Mouse (Mus musculus) hindbrain, embryonic 16.5 days (tissue): ENCODE results near the gene Dcbld1. TPM values are rescaled to one million over a fixed set of nuclear protein-coding genes. Genes with fewer than 3 reads are reported as not detected.

Source experiments
- ATAC-seq: fragments of 200-750 bp; cut with Nextera tagmentation; 2 replicates; pipeline ENCODE4 v1.8.0; 2017; ENCODE audit warnings: moderate TSS enrichment, moderate library complexity
- H3K27ac ChIP-seq: fragments of 300-500 bp; sonication (generic); 2 replicates; pipeline ENCODE4 v1.5.1; 2014; ENCODE audit warnings: low read depth, mild to moderate bottlenecking, control low read depth, low read length, moderate library complexity
- H3K27me3 ChIP-seq: fragments of 300-500 bp; sonication (generic); replicated peaks from 2 replicates; pipeline ENCODE4 v1.6.1; 2014; ENCODE audit warnings: low read length; ENCODE audit not compliant: control insufficient read depth, insufficient read depth
- H3K36me3 ChIP-seq: fragments of 300-500 bp; sonication (generic); 2 replicates; pipeline ENCODE4 v1.6.1; 2014; ENCODE audit warnings: mild to moderate bottlenecking, low read length, moderate library complexity, mixed read lengths; ENCODE audit not compliant: control insufficient read depth, insufficient read depth
- H3K4me1 ChIP-seq: fragments of 300-500 bp; sonication (generic); 2 replicates; pipeline ENCODE4 v1.6.1; 2014; ENCODE audit warnings: low read depth, low read length; ENCODE audit not compliant: control insufficient read depth, insufficient read depth
- H3K4me2 ChIP-seq: fragments of 300-500 bp; sonication (generic); 2 replicates; pipeline ENCODE4 v1.6.1; 2014; ENCODE audit warnings: mild to moderate bottlenecking, low read length, control low read depth, moderate library complexity
- H3K4me3 ChIP-seq: fragments of 300-500 bp; sonication (generic); 2 replicates; pipeline ENCODE4 v1.5.1; 2014; ENCODE audit warnings: mild to moderate bottlenecking, low read length, control low read depth, moderate library complexity
- H3K9ac ChIP-seq: fragments of 300-500 bp; sonication (generic); 2 replicates; pipeline ENCODE4 v1.6.1; 2014; ENCODE audit warnings: low read depth, mild to moderate bottlenecking, control low read depth, low read length, moderate library complexity
- H3K9me3 ChIP-seq: fragments of 300-500 bp; sonication (generic); 2 replicates; pipeline ENCODE4 v1.6.1; 2014; ENCODE audit warnings: mild to moderate bottlenecking, low read length, moderate library complexity; ENCODE audit not compliant: control insufficient read depth
- WGBS: fragments of 180-500 bp; shearing (Covaris S2); extraction: QIAGEN DNeasy Blood & Tissue Kit; methylation state at CpG from one replicate; pipeline ENCODE4 v1.1.7; 2014; 5-methylcytosine and 5-hydroxymethylcytosine counted together
- polyA plus RNA-seq: library from polyadenylated mRNA; unstranded; fragments of >200 nt; fragmentation: Nextera tagmentation; extraction: Ambion mirVana; gene quantifications from 2 replicates; pipeline ENCODE4 v1.2.1, GENCODE M21; 2015

Gene Dcbld1
- polyA plus RNA-seq, 1 experiment from 2014 or later: 21.0 TPM

DNA sequence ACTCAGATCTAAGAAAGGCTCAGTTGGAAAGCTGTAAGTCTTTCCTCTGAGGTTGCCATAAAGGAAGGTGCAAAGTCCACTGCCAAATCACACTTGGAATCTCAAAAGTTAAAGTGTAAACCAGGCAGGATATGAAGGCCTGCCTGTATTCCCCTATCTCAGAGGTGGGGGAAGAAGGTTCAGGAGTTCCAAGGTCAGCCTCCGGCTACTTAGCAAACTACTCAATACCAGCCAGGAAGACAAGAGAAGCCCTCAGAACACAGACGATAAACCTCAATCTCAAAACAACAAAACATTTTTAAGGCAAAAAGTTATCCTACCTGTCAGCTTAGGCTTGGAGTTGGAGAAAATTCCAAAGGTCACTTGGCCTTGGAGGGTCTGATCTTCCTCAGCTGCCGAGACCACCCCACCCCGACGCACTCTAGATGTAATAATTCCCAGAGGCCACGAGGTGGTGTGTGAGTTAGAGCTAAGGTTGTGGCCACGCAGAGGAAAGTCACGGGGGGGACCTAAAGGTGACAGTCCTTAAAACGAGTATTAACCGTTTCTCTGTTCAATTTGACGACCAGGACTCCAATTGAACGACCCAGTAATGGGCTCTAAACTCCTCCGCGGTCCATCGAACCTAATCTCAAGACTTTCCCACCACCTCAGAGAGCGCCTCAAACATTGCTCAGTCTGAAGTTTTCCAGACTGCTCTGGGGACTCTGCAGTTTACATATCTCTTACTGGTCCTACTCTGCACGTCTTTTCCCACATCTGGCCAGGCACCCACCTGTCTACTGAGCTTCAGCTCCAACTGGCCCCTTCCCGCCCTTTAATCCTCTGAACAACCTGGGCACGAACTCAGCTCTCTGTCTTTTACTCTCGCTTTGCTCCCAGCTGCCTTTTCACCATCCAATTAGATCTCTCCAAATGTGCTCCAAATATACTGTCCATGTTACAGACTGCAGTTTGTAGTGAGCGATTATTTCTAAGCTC lies 933 bp upstream of the Dcbld1 start:
- WGBS: 14% methylated on average over 21 of the region's 21 CpGs
- peak; percentile 35 for ATAC-seq

DNA sequence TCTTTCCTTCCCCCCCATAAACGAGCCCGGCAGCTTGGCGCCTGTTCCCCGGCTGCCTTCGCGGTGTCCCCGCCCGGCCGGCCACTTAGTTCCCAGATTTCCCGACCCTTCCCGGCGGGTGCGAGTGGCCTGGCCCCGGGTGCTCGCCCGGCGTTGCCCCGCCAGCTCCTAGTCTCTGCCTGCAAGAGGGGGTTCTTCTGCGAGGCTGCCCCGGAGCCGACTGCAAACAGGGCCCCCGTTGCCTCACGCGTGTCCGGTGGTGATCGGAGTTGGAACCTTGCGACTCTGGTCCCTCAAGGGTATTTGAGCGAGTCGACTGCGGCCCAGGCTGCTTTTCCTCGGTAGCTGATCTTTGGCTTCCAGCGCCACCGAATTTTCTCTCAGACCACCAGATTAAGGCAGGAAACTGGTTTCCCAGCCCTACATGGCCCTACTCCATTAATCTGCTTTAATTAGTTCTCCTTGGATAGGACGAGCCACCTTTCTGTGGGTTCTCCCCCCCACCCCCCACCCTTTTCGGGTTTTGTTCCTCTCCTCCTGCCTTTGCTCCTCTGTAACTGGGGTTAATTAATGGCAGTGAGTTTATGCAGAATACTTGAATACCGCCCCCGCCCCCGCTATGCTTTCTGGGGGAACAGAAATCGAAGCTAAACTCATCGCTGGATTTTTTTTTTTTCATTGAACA lies 692 bp downstream of the Dcbld1 start:
- Histone ChIP-seq H3K4me3 (peak overlapping the region; percentile 69), H3K9me3 (no peaks in the 10 kb centered on the region), H3K9ac (peak overlapping the region; percentile 81), H3K27me3 (no peaks in the 10 kb centered on the region), H3K36me3 (no peaks in the 10 kb centered on the region), H3K27ac (peak overlapping the region; percentile 74), H3K4me2 (peak overlapping the region; percentile 92), H3K4me1 (peaks cover 12% of the 10 kb centered on the region)
- peak; percentile 70 for ATAC-seq
- under 1% methylated on average over 30 of the region's 40 CpGs for WGBS

More for the DNA sequence above, 933 bp upstream of the Dcbld1 start:
- Histone ChIP-seq H3K27me3 (no peaks in the 10 kb centered on the region), H3K4me3 (peak overlapping the region; percentile 69), H3K9me3 (no peaks in the 10 kb centered on the region), H3K27ac (no peak overlapping the region), H3K4me1 (peaks cover 12% of the 10 kb centered on the region), H3K4me2 (peak overlapping the region; percentile 92), H3K36me3 (no peaks in the 10 kb centered on the region), H3K9ac (peak overlapping the region; percentile 81; the same call in 1 of the 2 replicates)

DNA sequence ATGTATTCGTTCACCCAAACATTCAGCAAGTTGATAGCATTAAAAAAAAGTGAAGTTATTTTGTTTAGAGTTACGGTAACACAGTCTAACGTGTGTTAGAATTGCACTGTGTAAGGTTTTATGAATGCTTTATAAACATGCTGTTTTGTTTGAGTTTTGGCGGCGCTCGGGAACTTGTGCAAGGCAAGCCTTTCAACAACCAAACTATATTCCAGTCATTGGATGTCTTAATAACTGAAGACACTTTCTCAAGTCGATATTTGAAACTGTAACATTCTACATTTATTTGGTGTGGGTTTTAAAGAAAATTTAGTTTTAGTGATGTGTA lies 1.2 kb downstream of the Dcbld1 start:
- peaks cover 12% of the 10 kb centered on the region for H3K4me1 ChIP-seq
- H3K27me3 ChIP-seq: no peaks in the 10 kb centered on the region
- no peaks in the 10 kb centered on the region for H3K36me3 ChIP-seq
- no peak for ATAC-seq
- H3K4me3 ChIP-seq: peak overlapping the region; percentile 69
- no peak overlapping the region; the same call in 1 of the 2 replicates for H3K9ac ChIP-seq
- 9% methylated on average over 7 of the region's 7 CpGs for WGBS
- H3K4me2 ChIP-seq: peak overlapping the region; percentile 92
- no peak overlapping the region for H3K27ac ChIP-seq
- H3K9me3 ChIP-seq: no peaks in the 10 kb centered on the region

DNA sequence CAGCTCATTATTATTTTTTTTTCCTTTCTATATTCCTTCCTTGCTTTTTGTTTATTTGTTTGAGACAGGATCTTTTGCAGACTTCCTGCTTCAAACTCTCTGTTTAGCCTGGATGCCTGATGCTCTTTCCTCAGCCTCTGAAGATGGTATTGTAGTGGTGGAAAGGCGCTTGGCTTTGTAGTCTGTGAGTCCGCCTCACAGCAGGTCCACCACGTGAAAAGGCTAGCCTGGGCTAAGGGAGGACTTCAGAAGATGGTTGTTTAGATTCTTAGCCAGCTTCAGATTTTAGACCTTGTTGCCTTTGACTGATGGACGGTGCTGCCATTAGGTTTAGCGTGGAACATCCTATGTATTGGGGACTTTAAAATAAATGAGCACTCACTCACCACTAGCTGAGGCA lies 2.0 kb downstream of the Dcbld1 start:
- no peaks in the 10 kb centered on the region for H3K36me3 ChIP-seq
- H3K27ac ChIP-seq: no peak overlapping the region
- peaks cover 12% of the 10 kb centered on the region for H3K4me1 ChIP-seq
- ATAC-seq: no peak
- no peaks in the 10 kb centered on the region for H3K9me3 ChIP-seq
- H3K27me3 ChIP-seq: no peaks in the 10 kb centered on the region
- 84% methylated on average over 5 of the region's 5 CpGs for WGBS
- H3K4me3 ChIP-seq: no peak overlapping the region; the same call in 1 of the 2 replicates
- peak overlapping the region; percentile 92 for H3K4me2 ChIP-seq
- no peak overlapping the region for H3K9ac ChIP-seq

GRCm38 (mm10) chr10:52242015-52242414 lies 8.6 kb downstream of the Dcbld1 start:
- WGBS: 86% methylated on average over 5 of the region's 5 CpGs
- Histone ChIP-seq H3K36me3 (no peaks in the 10 kb centered on the region), H3K4me3 (no peak overlapping the region)

GRCm38 (mm10) chr10:52242680-52243323 lies 9.4 kb downstream of the Dcbld1 start:
- WGBS: 37% methylated on average over 7 of the region's 7 CpGs
- ATAC-seq: 0 out of 2 replicates have a peak, but pooled peaks have one; percentile 60
- no peak overlapping the region for H3K27ac ChIP-seq
- no peak overlapping the region for H3K4me3 ChIP-seq
- H3K36me3 ChIP-seq: no peaks in the 10 kb centered on the region
- no peaks in the 10 kb centered on the region for H3K4me1 ChIP-seq
- H3K27me3 ChIP-seq: no peaks in the 10 kb centered on the region
- H3K9me3 ChIP-seq: no peaks in the 10 kb centered on the region
- H3K4me2 ChIP-seq: no peak overlapping the region
- H3K9ac ChIP-seq: no peak overlapping the region

More at GRCm38 (mm10) chr10:52242015-52242414, 8.6 kb downstream of the Dcbld1 start:
- no peak overlapping the region for H3K27ac ChIP-seq
- H3K9ac ChIP-seq: no peak overlapping the region
- no peaks in the 10 kb centered on the region for H3K27me3 ChIP-seq
- H3K4me1 ChIP-seq: no peaks in the 10 kb centered on the region
- no peak for ATAC-seq
- H3K4me2 ChIP-seq: no peak overlapping the region
- H3K9me3 ChIP-seq: no peaks in the 10 kb centered on the region

- H3K9me3 ChIP-seq: no peaks in the 10 kb centered on the region
- H3K4me2 ChIP-seq: no peak overlapping the region
- WGBS: 48% methylated on average over 3 of the region's 3 CpGs
- no peak for ATAC-seq
- no peak overlapping the region for H3K27ac ChIP-seq
- no peaks in the 10 kb centered on the region for H3K36me3 ChIP-seq
- H3K4me3 ChIP-seq: no peak overlapping the region
- no peaks in the 10 kb centered on the region for H3K27me3 ChIP-seq
- no peak overlapping the region for H3K9ac ChIP-seq
- no peaks in the 10 kb centered on the region for H3K4me1 ChIP-seq
These were observed 12.8 kb downstream of the Dcbld1 start for GRCm38 (mm10) chr10:52246207-52246606.

- H3K4me1 ChIP-seq: no peaks in the 10 kb centered on the region
- H3K36me3 ChIP-seq: no peaks in the 10 kb centered on the region
- no peak for ATAC-seq
- H3K9ac ChIP-seq: no peak overlapping the region
- H3K27me3 ChIP-seq: no peaks in the 10 kb centered on the region
- no peak overlapping the region for H3K4me2 ChIP-seq
- H3K4me3 ChIP-seq: no peak overlapping the region
- 86% methylated on average over 1 of the region's 1 CpGs for WGBS
- H3K9me3 ChIP-seq: no peaks in the 10 kb centered on the region
- H3K27ac ChIP-seq: no peak overlapping the region
These were observed 18.8 kb downstream of the Dcbld1 start for GRCm38 (mm10) chr10:52252240-52252639.

GRCm38 (mm10) chr10:52253426-52253825 lies 20.0 kb downstream of the Dcbld1 start:
- H3K4me3 ChIP-seq: no peak overlapping the region
- no peak for ATAC-seq
- 73% methylated on average over 11 of the region's 11 CpGs for WGBS

More at GRCm38 (mm10) chr10:52253426-52253825, 20.0 kb downstream of the Dcbld1 start:
- Histone ChIP-seq H3K27me3 (no peaks in the 10 kb centered on the region), H3K4me2 (no peak overlapping the region), H3K27ac (no peak overlapping the region), H3K9me3 (no peaks in the 10 kb centered on the region), H3K4me1 (no peaks in the 10 kb centered on the region), H3K36me3 (no peaks in the 10 kb centered on the region), H3K9ac (no peak overlapping the region)
